Mouse (Mus musculus): ENCODE measurements around the gene Dhx35. TPM values are rescaled to one million over a fixed set of nuclear protein-coding genes. Genes with fewer than 3 reads are reported as not detected.

The Dhx35 gene
- polyA plus RNA-seq, 1 experiment from 2014 or later = 14.9 TPM

DNA sequence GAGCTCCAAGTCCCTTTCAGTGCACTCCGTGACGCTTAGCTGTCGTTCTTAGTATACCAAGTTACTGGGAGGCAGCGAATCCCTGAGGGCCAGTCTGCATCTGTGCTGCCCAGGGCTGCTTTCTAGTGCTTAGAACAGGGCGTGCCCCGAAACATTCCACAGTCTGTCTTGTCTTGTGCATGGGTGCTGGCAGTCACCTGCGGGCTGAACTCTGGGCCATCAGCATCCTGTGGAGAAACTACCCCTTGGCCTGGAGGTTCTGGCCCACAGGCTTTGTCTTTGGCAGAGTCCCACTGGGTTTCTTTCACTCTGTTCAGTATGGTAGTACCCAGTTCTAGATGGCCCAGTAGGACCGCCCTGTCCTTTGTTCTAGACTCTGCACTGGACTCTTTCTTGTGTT, 6.2 kb downstream of the Dhx35 start:
- H3K4me3 ChIP-seq = no peak overlapping the region
- H3K4me1 ChIP-seq (replicated peaks) = no peaks in the 10 kb centered on the region
- H3K4me2 ChIP-seq = no peak overlapping the region
- no peak overlapping the region for H3K27ac ChIP-seq (ENCODE audit: poor library complexity, severe bottlenecking)
- peaks cover 7% of the 10 kb centered on the region; the same call in 1 of the 2 replicates for H3K9me3 ChIP-seq (replicated peaks)
- no peak for ATAC-seq (ENCODE audit: insufficient number of reproducible peaks, low FRiP score)
- H3K36me3 ChIP-seq = peaks cover 52% of the 10 kb centered on the region
- 94% methylated on average over 8 of the region's 8 CpGs for WGBS
- H3K9ac ChIP-seq = no peak overlapping the region
- H3K27me3 ChIP-seq (replicated peaks) = no peaks in the 10 kb centered on the region

DNA sequence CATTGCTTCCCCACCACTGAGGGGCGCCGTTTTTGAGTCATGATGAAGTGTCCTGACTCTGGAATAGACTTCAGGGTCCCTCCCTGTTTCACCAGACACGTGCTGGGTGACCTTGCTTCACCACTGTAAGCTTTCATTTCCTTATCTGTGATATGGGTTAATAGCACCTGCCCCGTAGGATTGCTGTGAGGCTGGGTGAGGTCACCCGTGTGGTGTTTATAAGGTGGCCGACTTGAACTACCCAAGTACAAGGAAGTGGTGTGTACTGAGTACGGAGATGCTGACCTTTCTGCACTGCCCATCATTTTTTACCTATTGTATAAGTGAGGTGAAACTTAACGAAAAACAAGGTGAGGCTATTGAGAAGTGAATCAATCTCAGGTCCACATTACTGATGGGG, 9.0 kb downstream of the Dhx35 start:
- WGBS = 86% methylated on average over 8 of the region's 8 CpGs
- peaks cover 7% of the 10 kb centered on the region; the same call in 1 of the 2 replicates for H3K9me3 ChIP-seq (replicated peaks)

GRCm38 (mm10) chr2:158815686-158816085, 21.1 kb downstream of the Dhx35 start:
- Histone ChIP-seq H3K4me1 (replicated peaks) (no peaks in the 10 kb centered on the region), H3K36me3 (peaks cover 60% of the 10 kb centered on the region), H3K27ac (ENCODE audit: poor library complexity, severe bottlenecking) (no peak overlapping the region), H3K4me3 (no peak overlapping the region), H3K9me3 (replicated peaks) (no peaks in the 10 kb centered on the region), H3K9ac (no peak overlapping the region), H3K27me3 (replicated peaks) (no peaks in the 10 kb centered on the region), H3K4me2 (no peak overlapping the region)
- no peak for ATAC-seq (ENCODE audit: insufficient number of reproducible peaks, low FRiP score)

More for the DNA sequence above, 9.0 kb downstream of the Dhx35 start:
- no peak overlapping the region for H3K27ac ChIP-seq (ENCODE audit: poor library complexity, severe bottlenecking)
- no peak overlapping the region for H3K4me3 ChIP-seq
- H3K27me3 ChIP-seq (replicated peaks) = no peaks in the 10 kb centered on the region
- no peak overlapping the region for H3K4me2 ChIP-seq
- ATAC-seq (ENCODE audit: insufficient number of reproducible peaks, low FRiP score) = no peak
- peaks cover 65% of the 10 kb centered on the region for H3K36me3 ChIP-seq
- H3K9ac ChIP-seq = no peak overlapping the region
- H3K4me1 ChIP-seq (replicated peaks) = no peaks in the 10 kb centered on the region

GRCm38 (mm10) chr2:158816239-158816638, 21.6 kb downstream of the Dhx35 start:
- Histone ChIP-seq H3K27ac (ENCODE audit: poor library complexity, severe bottlenecking) (no peak overlapping the region), H3K4me3 (no peak overlapping the region), H3K4me2 (no peak overlapping the region), H3K9me3 (replicated peaks) (no peaks in the 10 kb centered on the region), H3K4me1 (replicated peaks) (no peaks in the 10 kb centered on the region), H3K9ac (no peak overlapping the region), H3K27me3 (replicated peaks) (no peaks in the 10 kb centered on the region), H3K36me3 (peaks cover 64% of the 10 kb centered on the region)
- no peak for ATAC-seq (ENCODE audit: insufficient number of reproducible peaks, low FRiP score)
- whole genome bisulfite sequencing = 91% methylated on average over 4 of the region's 4 CpGs

- Histone ChIP-seq H3K4me1 (replicated peaks) (no peaks in the 10 kb centered on the region), H3K27ac (ENCODE audit: poor library complexity, severe bottlenecking) (no peak overlapping the region), H3K27me3 (replicated peaks) (no peaks in the 10 kb centered on the region), H3K9me3 (replicated peaks) (no peaks in the 10 kb centered on the region), H3K9ac (no peak overlapping the region), H3K4me3 (no peak overlapping the region), H3K4me2 (no peak overlapping the region), H3K36me3 (peaks cover 72% of the 10 kb centered on the region)
- 74% methylated on average over 8 of the region's 8 CpGs for WGBS
- no peak for ATAC-seq (ENCODE audit: insufficient number of reproducible peaks, low FRiP score)
These were observed 23.1 kb downstream of the Dhx35 start for GRCm38 (mm10) chr2:158817708-158818107.

GRCm38 (mm10) chr2:158828124-158828523, 33.5 kb downstream of the Dhx35 start:
- Histone ChIP-seq H3K4me1 (replicated peaks) (peaks cover 7% of the 10 kb centered on the region), H3K27ac (ENCODE audit: poor library complexity, severe bottlenecking) (no peak overlapping the region), H3K36me3 (peaks cover 84% of the 10 kb centered on the region), H3K4me2 (no peak overlapping the region), H3K9me3 (replicated peaks) (no peaks in the 10 kb centered on the region), H3K4me3 (no peak overlapping the region), H3K27me3 (replicated peaks) (no peaks in the 10 kb centered on the region), H3K9ac (no peak overlapping the region)
- no peak for ATAC-seq (ENCODE audit: insufficient number of reproducible peaks, low FRiP score)
- 88% methylated on average over 2 of the region's 2 CpGs for WGBS

DNA sequence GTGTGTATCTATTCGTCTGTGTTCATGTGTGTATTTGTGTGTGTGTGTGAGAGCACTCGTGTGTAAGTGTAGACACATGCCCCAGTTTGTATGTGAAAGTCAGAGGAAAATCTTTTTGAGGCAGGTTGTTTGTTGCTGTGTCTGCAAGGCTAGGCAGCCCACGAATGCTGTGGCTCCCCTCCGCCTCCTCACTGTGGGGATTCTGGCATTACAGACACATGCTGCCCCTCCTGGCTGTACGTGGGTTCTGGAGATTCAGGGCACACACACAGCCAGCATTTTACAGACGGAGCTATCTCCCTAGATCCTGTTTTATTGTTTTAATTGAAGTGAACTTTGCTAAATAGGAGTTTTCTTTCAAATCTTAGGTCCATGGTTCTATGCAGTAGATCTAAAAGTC, 35.1 kb downstream of the Dhx35 start:
- WGBS = 81% methylated on average over 6 of the region's 6 CpGs
- peaks cover 89% of the 10 kb centered on the region for H3K36me3 ChIP-seq
- no peak overlapping the region for H3K9ac ChIP-seq
- peaks cover 11% of the 10 kb centered on the region for H3K4me1 ChIP-seq (replicated peaks)
- H3K27ac ChIP-seq (ENCODE audit: poor library complexity, severe bottlenecking) = no peak overlapping the region
- H3K4me2 ChIP-seq = no peak overlapping the region
- no peak overlapping the region for H3K4me3 ChIP-seq
- H3K9me3 ChIP-seq (replicated peaks) = no peaks in the 10 kb centered on the region
- no peaks in the 10 kb centered on the region for H3K27me3 ChIP-seq (replicated peaks)
- ATAC-seq (ENCODE audit: insufficient number of reproducible peaks, low FRiP score) = no peak

GRCm38 (mm10) chr2:158833221-158833620, 38.6 kb downstream of the Dhx35 start:
- WGBS = 54% methylated on average over 5 of the region's 5 CpGs
- Histone ChIP-seq H3K4me2 (no peak overlapping the region), H3K4me3 (no peak overlapping the region), H3K9me3 (replicated peaks) (no peaks in the 10 kb centered on the region), H3K9ac (no peak overlapping the region), H3K36me3 (peaks cover 96% of the 10 kb centered on the region), H3K4me1 (replicated peaks) (peaks cover 11% of the 10 kb centered on the region), H3K27me3 (replicated peaks) (no peaks in the 10 kb centered on the region), H3K27ac (ENCODE audit: poor library complexity, severe bottlenecking) (no peak overlapping the region)
- no peak for ATAC-seq (ENCODE audit: insufficient number of reproducible peaks, low FRiP score)

DNA sequence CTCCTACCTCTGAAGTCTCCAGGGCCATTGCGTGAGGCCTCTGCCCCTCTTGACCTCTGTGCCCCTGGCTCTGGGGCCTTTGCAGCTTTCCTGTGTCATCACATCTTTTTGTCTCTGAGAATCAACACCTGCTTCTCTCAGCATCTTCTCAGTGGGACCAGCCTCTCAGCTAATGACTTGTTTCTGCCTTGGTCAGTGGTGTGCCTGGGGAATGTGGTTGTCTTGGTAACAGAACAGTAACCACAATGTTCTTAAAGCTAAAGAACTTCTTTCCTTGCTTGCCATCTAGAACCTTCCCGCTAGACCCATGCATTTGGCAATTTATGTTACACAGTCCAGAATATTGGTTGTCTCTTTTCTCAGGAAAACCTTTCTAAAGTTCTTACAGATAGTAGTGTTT, 39.0 kb downstream of the Dhx35 start:
- no peak overlapping the region for H3K27ac ChIP-seq (ENCODE audit: poor library complexity, severe bottlenecking)
- H3K4me2 ChIP-seq = no peak overlapping the region
- no peak overlapping the region for H3K9ac ChIP-seq
- no peaks in the 10 kb centered on the region for H3K9me3 ChIP-seq (replicated peaks)
- ATAC-seq (ENCODE audit: insufficient number of reproducible peaks, low FRiP score) = no peak
- no peaks in the 10 kb centered on the region for H3K27me3 ChIP-seq (replicated peaks)
- H3K36me3 ChIP-seq = peaks cover 96% of the 10 kb centered on the region
- WGBS = 70% methylated on average over 2 of the region's 2 CpGs
- H3K4me1 ChIP-seq (replicated peaks) = peaks cover 11% of the 10 kb centered on the region
- no peak overlapping the region for H3K4me3 ChIP-seq

DNA sequence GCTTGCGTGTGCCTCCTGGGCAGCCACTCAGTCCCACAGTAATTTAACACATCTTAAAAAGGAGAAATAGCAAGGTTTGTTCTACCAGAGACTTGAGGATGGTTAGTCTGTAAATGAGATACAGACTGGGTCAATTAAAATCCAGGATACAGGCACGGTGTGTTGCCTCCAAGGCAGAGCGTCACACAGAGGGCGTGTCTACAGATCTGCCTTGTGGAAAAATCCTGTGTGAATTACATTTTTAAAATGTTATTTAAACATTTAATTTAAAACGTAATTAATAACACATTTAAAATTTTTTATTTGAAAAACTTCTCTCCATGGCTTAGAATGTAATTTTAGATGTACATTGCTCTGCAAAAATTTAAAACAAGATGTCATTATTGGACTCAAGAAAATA, 48.7 kb downstream of the Dhx35 start:
- Histone ChIP-seq H3K36me3 (peaks cover 77% of the 10 kb centered on the region), H3K9ac (no peak overlapping the region)
- ATAC-seq (ENCODE audit: insufficient number of reproducible peaks, low FRiP score) = no peak

DNA sequence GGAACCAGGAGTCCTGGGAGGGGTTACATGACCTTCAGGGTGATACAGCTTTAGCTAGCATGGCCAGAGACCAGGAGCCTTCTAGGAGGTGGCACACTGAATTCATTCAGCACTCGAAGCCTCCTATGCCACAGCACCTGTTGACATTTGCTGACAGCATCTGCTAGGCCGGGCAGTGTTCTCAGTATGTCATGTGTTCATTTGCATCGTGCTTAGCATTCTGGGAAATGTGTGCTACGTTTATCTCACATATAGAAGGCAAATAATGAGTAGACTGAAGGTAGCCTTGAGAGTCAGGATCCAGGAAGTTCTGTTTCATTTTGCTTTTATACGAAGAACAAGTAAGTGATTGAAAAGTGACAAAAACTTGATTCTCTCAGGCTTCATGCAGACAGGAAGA, 50.4 kb downstream of the Dhx35 start:
- H3K36me3 ChIP-seq = peaks cover 77% of the 10 kb centered on the region
- H3K4me1 ChIP-seq (replicated peaks) = peaks cover 16% of the 10 kb centered on the region
- H3K4me2 ChIP-seq = no peak overlapping the region
- no peak overlapping the region for H3K4me3 ChIP-seq
- no peak for ATAC-seq (ENCODE audit: insufficient number of reproducible peaks, low FRiP score)
- WGBS = 75% methylated on average over 5 of the region's 5 CpGs
- no peak overlapping the region for H3K9ac ChIP-seq
- no peaks in the 10 kb centered on the region for H3K27me3 ChIP-seq (replicated peaks)
- no peak overlapping the region for H3K27ac ChIP-seq (ENCODE audit: poor library complexity, severe bottlenecking)
- H3K9me3 ChIP-seq (replicated peaks) = no peaks in the 10 kb centered on the region

More for the DNA sequence above, 48.7 kb downstream of the Dhx35 start:
- no peak overlapping the region for H3K27ac ChIP-seq (ENCODE audit: poor library complexity, severe bottlenecking)
- H3K4me1 ChIP-seq (replicated peaks) = peaks cover 19% of the 10 kb centered on the region
- no peak overlapping the region for H3K4me2 ChIP-seq
- H3K9me3 ChIP-seq (replicated peaks) = no peaks in the 10 kb centered on the region
- H3K4me3 ChIP-seq = no peak overlapping the region
- WGBS = 90% methylated on average over 5 of the region's 5 CpGs
- H3K27me3 ChIP-seq (replicated peaks) = no peaks in the 10 kb centered on the region

DNA sequence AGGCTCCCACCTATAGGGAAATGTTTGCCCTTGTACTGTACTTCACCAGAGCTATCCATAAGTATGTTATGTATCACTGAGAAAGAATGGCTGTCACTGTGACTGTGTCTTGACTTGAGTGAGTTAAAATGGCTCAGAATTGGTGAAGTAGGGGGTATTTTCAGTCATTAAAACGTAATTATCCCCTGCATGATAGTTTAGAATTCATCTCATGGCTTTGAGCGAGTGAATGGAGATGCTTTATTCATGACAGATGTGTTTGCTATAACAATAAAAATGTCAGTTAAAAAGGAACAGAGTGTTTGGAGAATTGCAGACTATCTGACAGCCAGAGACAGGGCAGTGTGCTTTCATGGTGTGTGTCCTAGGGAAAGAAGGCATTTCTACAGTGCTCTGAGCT, 51.6 kb downstream of the Dhx35 start:
- ATAC-seq (ENCODE audit: insufficient number of reproducible peaks, low FRiP score) = no peak
- Histone ChIP-seq H3K4me1 (replicated peaks) (peaks cover 13% of the 10 kb centered on the region), H3K4me2 (no peak overlapping the region), H3K9ac (no peak overlapping the region), H3K27me3 (replicated peaks) (no peaks in the 10 kb centered on the region), H3K4me3 (no peak overlapping the region), H3K9me3 (replicated peaks) (no peaks in the 10 kb centered on the region), H3K27ac (ENCODE audit: poor library complexity, severe bottlenecking) (no peak overlapping the region), H3K36me3 (peaks cover 66% of the 10 kb centered on the region)
- WGBS = 84% methylated on average over 2 of the region's 2 CpGs

Data from heart, embryonic 12.5 days (tissue).